Mouse (Mus musculus) lung, adult 18-20 months (tissue): Measurements from ENCODE around the gene Me1.

Experiments
- DNase-seq, 2 experiments: peaks; one replicate each; pipeline ENCODE4 v3.0.0; 2022; ENCODE audit warnings: mixed read lengths in 2 of 2

Gene Me1

GRCm38 (mm10) chr9:86695818-86696261 lies at the start of gene Me1:
Gene Me1 (minus strand): TSS chr9:86695953.
- peak; percentile 37 to 44 for DNase-seq

DNA sequence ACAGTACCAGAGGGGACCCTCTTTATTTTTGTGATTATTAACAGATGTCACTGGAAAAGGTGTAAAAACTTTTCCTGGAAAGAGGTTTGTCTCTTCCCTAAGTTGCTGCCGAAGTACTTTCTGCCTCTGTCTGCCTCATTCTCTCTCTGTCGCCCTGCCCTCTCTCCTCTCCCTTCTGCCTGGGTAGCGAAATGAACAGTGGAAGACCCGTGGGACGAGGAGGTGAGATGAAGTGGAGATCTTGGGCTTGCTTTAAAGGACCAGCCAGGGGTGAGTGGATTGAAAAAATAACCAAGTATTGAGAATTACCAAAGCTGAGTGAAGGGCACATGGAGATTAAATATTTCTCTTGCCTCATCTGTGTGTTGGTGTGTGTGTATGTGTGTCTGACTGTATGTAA lies 48.3 kb upstream of the Me1 start:
- no peak for DNase-seq

GRCm38 (mm10) chr9:86742959-86743911 lies 47.5 kb upstream of the Me1 start, which contains the start of gene Prss35:
Gene Prss35 (plus strand): TSS chr9:86743649.
- peak in 1 of 2 experiments; percentile 6 for DNase-seq

GRCm38 (mm10) chr9:86739971-86740370 lies 44.2 kb upstream of the Me1 start:
- DNase-seq = no peak

DNA sequence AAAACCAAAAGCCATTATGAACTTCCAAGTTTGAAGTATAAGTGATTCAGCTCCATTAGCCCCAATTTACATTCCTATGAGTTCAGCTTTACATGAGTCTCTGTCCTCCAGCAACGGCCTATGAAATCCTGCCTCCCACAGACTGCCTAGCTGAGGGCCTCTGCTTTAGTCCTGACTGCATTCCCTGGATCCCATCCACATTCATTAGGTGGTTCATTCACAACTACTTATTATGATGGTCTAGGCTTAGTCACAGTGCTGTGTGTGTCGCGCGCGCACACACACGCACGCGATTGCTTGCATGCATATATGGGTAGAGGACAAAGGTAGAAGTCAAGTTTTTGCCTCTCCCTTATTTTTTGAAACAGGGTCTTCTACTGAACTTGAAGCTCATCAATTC lies 43.0 kb upstream of the Me1 start:
- no peak for DNase-seq

DNA sequence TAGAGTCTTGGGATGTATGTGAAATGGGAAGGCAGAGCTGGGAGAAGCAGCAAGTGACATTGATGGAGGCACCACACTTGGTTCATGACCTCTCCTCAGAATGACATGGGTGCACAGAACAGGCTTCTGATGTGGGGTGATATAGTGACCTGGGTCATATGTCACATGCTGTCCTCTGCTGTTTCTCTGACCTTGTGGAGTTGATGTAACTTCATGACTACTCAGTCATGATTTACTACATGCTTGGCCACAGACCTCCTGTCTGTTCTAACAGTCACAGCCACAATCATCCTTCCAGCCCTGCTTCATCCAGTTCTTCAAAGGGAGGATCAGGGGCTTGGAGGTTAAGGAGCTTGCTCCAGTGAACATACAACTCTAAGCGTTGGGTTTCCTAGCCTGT lies 42.3 kb upstream of the Me1 start:
- DNase-seq = no peak

GRCm38 (mm10) chr9:86736991-86737390 lies 41.2 kb upstream of the Me1 start:
- DNase-seq = no peak

- no peak for DNase-seq
Measured at GRCm38 (mm10) chr9:86734795-86735194, 39.0 kb upstream of the Me1 start.

GRCm38 (mm10) chr9:86734357-86734756 lies 38.6 kb upstream of the Me1 start:
- no peak for DNase-seq

DNA sequence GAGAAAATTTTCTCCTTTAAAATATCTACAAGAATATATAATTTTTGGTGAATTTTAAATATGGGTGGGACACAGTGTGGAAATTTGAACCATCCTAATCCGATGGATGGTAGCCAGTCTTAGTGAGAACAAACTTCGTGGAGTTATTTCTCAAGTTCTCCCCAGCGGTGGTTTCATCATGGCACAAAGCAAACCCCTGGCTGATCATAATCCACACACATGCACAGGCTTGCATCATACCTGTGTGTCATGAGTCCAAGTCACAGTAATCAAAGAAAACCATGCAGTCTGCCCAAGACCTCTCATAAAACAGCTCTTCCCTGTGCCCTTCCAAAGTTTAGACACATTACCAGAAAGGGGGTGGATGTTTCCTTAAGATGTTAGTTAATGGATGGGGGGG lies 34.1 kb upstream of the Me1 start:
- peak in 1 of 2 experiments; percentile 5 for DNase-seq

DNA sequence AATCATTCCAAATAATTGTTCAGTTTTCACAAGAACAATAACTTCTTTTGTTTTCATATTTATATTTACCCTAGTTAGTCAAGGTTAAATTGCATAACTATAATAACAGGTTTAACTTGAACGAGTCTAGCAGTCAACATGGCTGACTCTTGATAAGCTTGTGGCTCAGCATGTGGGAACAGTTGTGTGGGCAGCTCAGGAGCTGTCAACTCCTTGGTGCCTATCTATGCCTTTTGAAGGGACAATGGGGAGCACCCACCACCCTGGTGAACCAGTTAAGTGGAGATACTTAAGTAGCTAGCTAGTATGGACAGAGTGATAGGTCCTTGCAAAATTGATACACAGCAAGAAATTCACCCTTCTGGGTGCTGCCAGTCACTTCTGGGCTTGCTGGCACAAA lies 33.3 kb upstream of the Me1 start:
- DNase-seq = no peak

- peak; percentile 32 to 62 for DNase-seq
Measured at GRCm38 (mm10) chr9:86728214-86728814, 32.6 kb upstream of the Me1 start.

DNA sequence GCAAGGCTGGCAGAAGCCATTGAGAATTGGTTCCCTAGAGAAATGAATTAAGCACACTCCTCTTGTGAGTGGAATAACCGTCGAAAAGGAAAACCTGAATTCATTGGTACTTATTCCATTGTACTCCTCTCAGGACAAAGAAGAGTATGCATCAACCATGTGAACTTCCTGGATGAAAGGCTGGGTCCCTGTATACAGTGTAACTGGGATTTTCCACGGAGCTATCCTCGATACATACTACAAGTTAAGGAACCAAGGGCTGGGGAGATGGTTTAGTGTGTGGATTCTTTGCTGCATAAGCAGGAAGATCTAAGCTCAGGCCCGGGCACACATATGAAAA lies 30.6 kb upstream of the Me1 start:
- DNase-seq = no peak

DNA sequence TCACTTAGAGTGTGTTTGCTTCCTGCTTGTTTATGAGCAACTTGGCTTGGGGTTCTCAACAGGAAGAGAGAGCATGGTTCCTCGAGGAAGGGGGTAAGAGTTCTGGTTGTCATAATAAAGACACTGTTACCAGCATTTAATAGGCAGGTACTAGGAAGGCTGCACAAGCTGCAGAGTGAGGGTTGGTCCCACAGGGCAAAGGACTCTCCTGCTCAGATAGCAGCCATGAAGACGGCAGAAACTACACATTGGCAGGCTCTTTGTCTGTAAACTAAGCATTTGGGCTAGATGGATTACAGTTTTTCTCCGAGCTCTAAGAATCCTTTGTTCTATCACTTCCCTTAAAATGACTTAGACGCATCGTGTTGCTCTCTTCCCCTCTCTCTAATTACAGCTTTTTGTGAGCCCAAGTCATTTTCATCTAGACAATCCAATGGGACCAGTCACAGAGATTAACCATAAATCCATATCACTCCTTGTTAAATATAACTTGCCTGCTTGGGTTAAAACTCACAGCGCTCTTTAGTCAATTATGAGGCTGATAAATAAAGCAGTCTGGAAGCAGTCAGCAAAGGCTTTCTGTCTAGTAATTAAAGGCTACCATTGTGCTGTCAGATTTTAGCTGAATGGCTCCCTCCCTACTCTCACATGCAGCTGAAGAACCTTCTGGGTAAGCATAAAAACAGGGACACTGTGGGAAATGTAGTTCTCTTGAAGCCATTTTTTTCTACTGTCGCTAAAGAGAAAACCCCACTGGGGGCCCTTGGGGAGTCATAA lies 30.0 kb upstream of the Me1 start:
- no peak for DNase-seq

DNA sequence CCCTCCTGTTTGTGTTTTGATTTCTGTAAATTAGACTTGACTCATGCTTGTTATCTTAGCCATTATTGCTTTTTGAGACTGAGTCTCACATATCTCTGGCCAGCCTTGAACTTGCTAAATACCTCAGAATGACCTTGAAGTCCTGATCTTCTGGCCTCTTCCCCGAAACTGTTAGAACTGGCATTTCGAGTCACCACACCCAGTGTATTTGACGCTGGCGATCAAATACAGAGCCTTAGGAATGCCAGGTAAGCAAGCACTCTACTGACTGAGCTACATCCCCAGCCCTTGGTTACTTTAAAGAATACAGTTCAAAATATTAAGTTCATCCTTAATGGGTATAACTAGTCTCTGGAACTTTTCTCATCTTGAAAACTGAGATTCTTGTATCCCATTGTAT lies 29.3 kb upstream of the Me1 start:
- no peak for DNase-seq

- DNase-seq = no peak
Measured at GRCm38 (mm10) chr9:86720794-86721193, 25.0 kb upstream of the Me1 start.

GRCm38 (mm10) chr9:86720227-86720626 lies 24.5 kb upstream of the Me1 start:
- no peak for DNase-seq

DNA sequence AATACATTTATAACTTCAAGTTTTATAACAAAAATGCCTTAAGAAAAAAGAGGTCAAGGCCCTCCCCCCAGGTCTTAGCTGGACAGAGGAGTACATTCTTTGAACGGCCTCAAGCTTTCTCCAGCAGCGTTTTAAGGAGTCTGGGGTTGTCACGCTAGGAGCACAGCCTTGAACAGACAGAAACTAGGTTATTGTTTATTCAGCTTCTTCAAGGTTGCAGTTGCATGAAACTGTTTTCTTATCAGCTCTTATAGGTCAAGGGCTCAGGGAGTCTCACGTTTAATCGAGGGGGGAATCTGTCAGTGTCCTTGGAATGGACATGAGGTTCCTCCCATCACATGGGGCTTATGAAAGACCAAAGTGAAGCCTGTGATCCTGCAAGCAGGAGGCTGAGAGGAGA lies 21.4 kb upstream of the Me1 start:
- no peak for DNase-seq

DNA sequence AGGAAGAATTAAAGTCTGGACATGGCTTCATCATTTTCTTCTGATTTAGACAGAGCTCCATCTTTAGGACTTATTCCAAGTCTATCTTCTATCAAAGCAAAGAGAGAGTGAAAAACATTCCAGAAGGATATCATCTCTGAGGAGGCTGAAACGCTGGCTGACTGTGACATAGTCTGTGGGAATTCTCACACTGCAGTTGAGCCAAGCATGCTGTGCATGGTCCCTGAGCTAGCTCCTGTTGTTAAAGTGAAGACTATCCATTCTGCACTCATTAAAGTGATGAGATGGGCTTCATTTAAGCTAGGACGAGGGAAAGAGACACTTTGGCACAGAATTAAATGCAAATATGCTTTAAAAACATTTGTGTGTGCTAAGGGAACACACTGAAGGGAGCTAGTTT lies 20.8 kb upstream of the Me1 start:
- DNase-seq = no peak

GRCm38 (mm10) chr9:86714089-86714488 lies 18.3 kb upstream of the Me1 start:
- no peak for DNase-seq

GRCm38 (mm10) chr9:86712648-86713047 lies 16.9 kb upstream of the Me1 start:
- DNase-seq = no peak

- no peak for DNase-seq
Measured at GRCm38 (mm10) chr9:86710091-86710634, 14.4 kb upstream of the Me1 start.

DNA sequence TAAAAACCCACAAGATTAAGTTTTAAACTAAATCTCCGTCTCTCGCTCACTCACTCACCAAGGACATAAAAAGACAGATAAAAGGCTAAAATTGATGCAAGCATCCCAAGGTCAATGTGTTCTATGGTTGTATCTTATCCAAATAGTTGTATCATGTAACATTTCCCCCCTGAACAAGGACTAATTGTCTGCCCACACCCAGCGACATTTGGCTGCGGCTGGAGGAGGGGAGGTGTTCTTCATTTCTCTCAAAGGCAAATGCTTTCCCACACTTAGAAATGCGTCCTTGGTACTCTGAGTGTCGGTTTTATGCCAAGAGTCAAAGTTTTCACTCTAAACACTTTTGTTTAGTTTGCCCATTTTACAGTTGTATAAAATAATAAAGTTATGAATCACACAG lies 13.2 kb upstream of the Me1 start:
- DNase-seq = no peak
